ENCODE assay signal across 23 mouse cellular contexts in genomic region chr9:44387221-44387620, GRCm38 (mm10). TPM values are rescaled to one million over a fixed set of nuclear protein-coding genes. Genes with fewer than 3 reads are reported as not detected.
DNase-seq lines count a peak whose midpoint lies in the region; ATAC-seq lines count a peak whose summit lies in the region.
"Had no signal": no experiment of that assay in that cellular context is flagged by ENCODE, and none has a peak within 500 bp of the region (broad histone marks: within the 10 kb centered on the region; RNA-seq: fewer than 3 reads in every experiment).

No protein-coding gene starts in this region.

- no peak overlapping the region for H3K27ac ChIP-seq in kidney, embryonic 16.5 days (ENCODE audit: low read length)
- H3K27ac ChIP-seq in limb, embryonic 13.5 days, result no peak overlapping the region
- H3K27ac ChIP-seq in limb, embryonic 10.5 days, result no peak overlapping the region
- H3K27ac ChIP-seq: embryonic facial prominence, embryonic 13.5 days; forebrain, embryonic 12.5 days; heart, embryonic 10.5 days; heart, embryonic 15.5 days; hindbrain, embryonic 13.5 days; hindbrain, postnatal 0 days had no signal

- no peaks in the 10 kb centered on the region for H3K4me1 ChIP-seq in kidney, embryonic 16.5 days (ENCODE audit: insufficient read depth, low read length)
- no peaks in the 10 kb centered on the region for H3K4me1 ChIP-seq in limb, embryonic 13.5 days
- H3K4me1 ChIP-seq in limb, embryonic 10.5 days, result no peaks in the 10 kb centered on the region
- H3K4me1 ChIP-seq: embryonic facial prominence, embryonic 13.5 days; forebrain, embryonic 12.5 days; heart, embryonic 10.5 days; heart, embryonic 15.5 days; hindbrain, embryonic 13.5 days had no signal

- ATAC-seq in kidney, embryonic 16.5 days (ENCODE audit: low FRiP score, low TSS enrichment), result no peak
- no peak for ATAC-seq in limb, embryonic 13.5 days (ENCODE audit: low FRiP score, low read depth)
- ATAC-seq: CD4-positive, CD25-positive, alpha-beta regulatory T cell, adult 4 months; forebrain, embryonic 16.5 days; hindbrain, postnatal 0 days had no signal

- no peak overlapping the region for H3K9ac ChIP-seq in kidney, embryonic 16.5 days (replicated peaks; ENCODE audit: low read length)
- peak overlapping the region; percentile 2; the same call in 1 of the 2 replicates for H3K9ac ChIP-seq in limb, embryonic 13.5 days
- H3K9ac ChIP-seq: embryonic facial prominence, embryonic 13.5 days; forebrain, embryonic 12.5 days; heart, embryonic 15.5 days; hindbrain, embryonic 13.5 days had no signal

- H3K4me3 ChIP-seq in kidney, embryonic 16.5 days (ENCODE audit: low read length), result no peak overlapping the region
- H3K4me3 ChIP-seq in limb, embryonic 13.5 days, result no peak overlapping the region
- H3K4me3 ChIP-seq in limb, embryonic 10.5 days, result no peak overlapping the region
- H3K4me3 ChIP-seq: embryonic facial prominence, embryonic 13.5 days; forebrain, embryonic 12.5 days; heart, embryonic 10.5 days; heart, embryonic 15.5 days; hindbrain, embryonic 13.5 days had no signal

- WGBS in kidney, embryonic 16.5 days, result 82% methylated on average over 3 of the region's 3 CpGs
- 73% methylated on average over 3 of the region's 3 CpGs for WGBS in limb, embryonic 13.5 days
- 82% methylated on average over 3 of the region's 3 CpGs for WGBS in limb, embryonic 10.5 days

- H3K9me3 ChIP-seq in kidney, embryonic 16.5 days (ENCODE audit: low read length), result no peaks in the 10 kb centered on the region
- H3K9me3 ChIP-seq in limb, embryonic 13.5 days, result no peaks in the 10 kb centered on the region
- H3K9me3 ChIP-seq in limb, embryonic 10.5 days (replicated peaks), result no peaks in the 10 kb centered on the region
- H3K9me3 ChIP-seq: embryonic facial prominence, embryonic 13.5 days; forebrain, embryonic 12.5 days; G1E; heart, embryonic 10.5 days; heart, embryonic 15.5 days; hindbrain, embryonic 13.5 days had no signal

- no peaks in the 10 kb centered on the region for H3K27me3 ChIP-seq in kidney, embryonic 16.5 days (ENCODE audit: insufficient read depth, low read length)
- H3K27me3 ChIP-seq in limb, embryonic 13.5 days, result no peaks in the 10 kb centered on the region
- H3K27me3 ChIP-seq in limb, embryonic 10.5 days (ENCODE audit: low read depth, poor library complexity, severe bottlenecking), result no peaks in the 10 kb centered on the region
- H3K27me3 ChIP-seq: embryonic facial prominence, embryonic 13.5 days; forebrain, embryonic 12.5 days; heart, embryonic 15.5 days; hindbrain, embryonic 13.5 days had no signal

- no peak overlapping the region for H3K4me2 ChIP-seq in kidney, embryonic 16.5 days (replicated peaks; ENCODE audit: low read depth, low read length)
- H3K4me2 ChIP-seq in limb, embryonic 13.5 days (replicated peaks), result no peak overlapping the region
- H3K4me2 ChIP-seq: embryonic facial prominence, embryonic 13.5 days; forebrain, embryonic 12.5 days; heart, embryonic 15.5 days; hindbrain, embryonic 13.5 days had no signal

- DNase-seq in cerebellum, adult 9-11 months, result peak; percentile 11
- DNase-seq in cerebellum, postnatal 4 days (ENCODE audit: low spot score in 2 of 2), result no peak
- DNase-seq in kidney, adult 18-20 months, result peak; percentile 62
- no peak for DNase-seq in limb, embryonic 10.5 days (ENCODE audit: low spot score)
- DNase-seq in urinary bladder, postnatal 10 days (ENCODE audit: low spot score), result no peak
- DNase-seq: adrenal gland, postnatal 10 days; B cell, adult 2 months; cerebellum, adult 11 months; cerebellum, adult 8-10 months; gastrocnemius, postnatal 25 days; heart, adult 18-20 months; heart, postnatal 14 days had no signal

- H3K36me3 ChIP-seq in kidney, embryonic 16.5 days (ENCODE audit: insufficient read depth, low read length), result peaks cover 85% of the 10 kb centered on the region
- H3K36me3 ChIP-seq in limb, embryonic 13.5 days, result peaks cover 96% of the 10 kb centered on the region
- peaks cover 99% of the 10 kb centered on the region for H3K36me3 ChIP-seq in limb, embryonic 10.5 days

RNA-seq across cellular contexts. Expression of gene Hyou1, which starts 7.9 kb away (rescaled TPM):
- polyA plus RNA-seq in kidney, embryonic 16.5 days (2015; fragmentation: Nextera tagmentation; extraction: Ambion mirVana), result 48.0 and 51.2 TPM in 2 replicates
- polyA plus RNA-seq in limb, embryonic 13.5 days (2015; fragmentation: Nextera tagmentation; extraction: Ambion mirVana), result 30.9 and 36.8 TPM in 2 replicates
- polyA plus RNA-seq in limb, embryonic 10.5 days (2016; fragmentation: Nextera tagmentation; extraction: Ambion mirVana), result 41.3 and 43.4 TPM in 2 replicates

RNA-seq across cellular contexts. Expression of gene Slc37a4, which starts 9.4 kb away (rescaled TPM):
- 67.3 and 74.4 TPM in 2 replicates for polyA plus RNA-seq in kidney, embryonic 16.5 days (2015; fragmentation: Nextera tagmentation; extraction: Ambion mirVana)
- polyA plus RNA-seq in limb, embryonic 13.5 days (2015; fragmentation: Nextera tagmentation; extraction: Ambion mirVana), result 11.1 and 11.5 TPM in 2 replicates
- polyA plus RNA-seq in limb, embryonic 10.5 days (2016; fragmentation: Nextera tagmentation; extraction: Ambion mirVana), result 8.4 and 9.7 TPM in 2 replicates

RNA-seq across cellular contexts. Expression of gene Rps25, which starts 19.7 kb away (rescaled TPM):
- 1,444 and 1,489 TPM in 2 replicates for polyA plus RNA-seq in kidney, embryonic 16.5 days (2015; fragmentation: Nextera tagmentation; extraction: Ambion mirVana)
- 1,961 and 2,001 TPM in 2 replicates for polyA plus RNA-seq in limb, embryonic 13.5 days (2015; fragmentation: Nextera tagmentation; extraction: Ambion mirVana)
- polyA plus RNA-seq in limb, embryonic 10.5 days (2016; fragmentation: Nextera tagmentation; extraction: Ambion mirVana), result 2,001 and 2,302 TPM in 2 replicates

RNA-seq across cellular contexts. Expression of gene Trappc4, which starts 20.2 kb away (rescaled TPM):
- 138 TPM in 2 replicates for polyA plus RNA-seq in kidney, embryonic 16.5 days (2015; fragmentation: Nextera tagmentation; extraction: Ambion mirVana)
- polyA plus RNA-seq in limb, embryonic 13.5 days (2015; fragmentation: Nextera tagmentation; extraction: Ambion mirVana), result 160 and 165 TPM in 2 replicates
- polyA plus RNA-seq in limb, embryonic 10.5 days (2016; fragmentation: Nextera tagmentation; extraction: Ambion mirVana), result 158 and 166 TPM in 2 replicates

RNA-seq across cellular contexts. Expression of gene Vps11, which starts 25.8 kb away (rescaled TPM):
- polyA plus RNA-seq in kidney, embryonic 16.5 days (2015; fragmentation: Nextera tagmentation; extraction: Ambion mirVana), result 38.5 and 40.0 TPM in 2 replicates
- polyA plus RNA-seq in limb, embryonic 13.5 days (2015; fragmentation: Nextera tagmentation; extraction: Ambion mirVana), result 27.8 and 28.9 TPM in 2 replicates
- polyA plus RNA-seq in limb, embryonic 10.5 days (2016; fragmentation: Nextera tagmentation; extraction: Ambion mirVana), result 29.3 and 32.2 TPM in 2 replicates

Comparison
In these comparisons a context has a peak if more than half of its experiments do, and no peak if none do; other contexts are left out.
1. DNase-seq: peak in cerebellum, adult 9-11 months (single experiment) and kidney, adult 18-20 months (single experiment); none in cerebellum, postnatal 4 days (0 of 2), limb, embryonic 10.5 days (single experiment) and urinary bladder, postnatal 10 days (single experiment).